Mouse (Mus musculus): ENCODE data around the gene Tango6. TPM values are rescaled to one million over a fixed set of nuclear protein-coding genes. Genes with fewer than 3 reads are reported as not detected.
A peak's percentile ranks its signal among the peaks of the same experiment; 100 is the strongest.
"Not testable (repeated sequence)": the region's sequence is repeated elsewhere in the genome, so short reads cannot be mapped to it uniquely, and the experiment has no call there.

Tango6 gene
- polyA plus RNA-seq, 1 experiment from 2014 or later: 6.4 TPM

GRCm38 (mm10) chr8:106865354-106865753 lies 182.5 kb downstream of the Tango6 start:
- Histone ChIP-seq H3K9ac (no peak overlapping the region), H3K4me1 (peaks cover 6% of the 10 kb centered on the region; the same call in 1 of the 2 replicates), H3K9me3 (replicated peaks) (no peaks in the 10 kb centered on the region), H3K27me3 (replicated peaks) (peaks cover 49% of the 10 kb centered on the region), H3K36me3 (no peaks in the 10 kb centered on the region), H3K27ac (no peak overlapping the region), H3K4me3 (no peak overlapping the region), H3K4me2 (no peak overlapping the region)
- 74% methylated on average over 9 of the region's 9 CpGs for WGBS (ENCODE audit: insufficient replicate concordance)
- no peak for ATAC-seq

GRCm38 (mm10) chr8:106870051-106870450 lies 187.2 kb downstream of the Tango6 start, which contains the start of gene Has3:
Gene Has3, plus strand, starts transcription at chr8:106870242.
- peak within 1 kb of the TSS; percentile 48 for H3K9ac ChIP-seq
- H3K4me2 ChIP-seq: peak within 1 kb of the TSS; percentile 73
- H3K27me3 ChIP-seq (replicated peaks): peaks cover 88% of the 10 kb centered on the region
- no peak within 1 kb of the TSS for H3K27ac ChIP-seq
- peak within 1 kb of the TSS; percentile 48 for H3K4me3 ChIP-seq
- peaks cover 9% of the 10 kb centered on the region for H3K36me3 ChIP-seq
- ATAC-seq: no peak
- no peaks in the 10 kb centered on the region for H3K9me3 ChIP-seq (replicated peaks)
- 2% methylated on average over 18 of the region's 18 CpGs for WGBS (ENCODE audit: insufficient replicate concordance)
- peaks cover 34% of the 10 kb centered on the region for H3K4me1 ChIP-seq

- H3K27ac ChIP-seq: no peak overlapping the region
- H3K36me3 ChIP-seq: peaks cover 13% of the 10 kb centered on the region
- H3K9me3 ChIP-seq (replicated peaks): no peaks in the 10 kb centered on the region
- WGBS (ENCODE audit: insufficient replicate concordance): under 1% methylated on average over 62 of the region's 63 CpGs
- ATAC-seq: no peak
- peak overlapping the region; percentile 73 for H3K4me2 ChIP-seq
- H3K4me3 ChIP-seq: peak overlapping the region; percentile 48
- H3K9ac ChIP-seq: peak overlapping the region; percentile 48
- peaks cover 81% of the 10 kb centered on the region for H3K27me3 ChIP-seq (replicated peaks)
- H3K4me1 ChIP-seq: peaks cover 34% of the 10 kb centered on the region
These were observed 187.9 kb downstream of the Tango6 start for GRCm38 (mm10) chr8:106870537-106871327.

- Histone ChIP-seq H3K9ac (no peak overlapping the region), H3K4me3 (peak overlapping the region; percentile 48), H3K9me3 (replicated peaks) (no peaks in the 10 kb centered on the region), H3K27me3 (replicated peaks) (peaks cover 78% of the 10 kb centered on the region), H3K27ac (no peak overlapping the region), H3K36me3 (peaks cover 20% of the 10 kb centered on the region), H3K4me1 (peaks cover 34% of the 10 kb centered on the region), H3K4me2 (peak overlapping the region; percentile 73)
- 4% methylated on average over 15 of the region's 15 CpGs for WGBS (ENCODE audit: insufficient replicate concordance)
- ATAC-seq: no peak
These were observed 188.6 kb downstream of the Tango6 start for GRCm38 (mm10) chr8:106871328-106871926.

- peak; percentile 19; the same call in 1 of the 2 replicates for ATAC-seq
These were observed 189.1 kb downstream of the Tango6 start for GRCm38 (mm10) chr8:106871931-106872371.

GRCm38 (mm10) chr8:106872454-106873034 lies 189.7 kb downstream of the Tango6 start:
- H3K27ac ChIP-seq: no peak overlapping the region
- ATAC-seq: no peak
- peak overlapping the region; percentile 73 for H3K4me2 ChIP-seq
- WGBS (ENCODE audit: insufficient replicate concordance): 13% methylated on average over 8 of the region's 8 CpGs
- H3K4me1 ChIP-seq: peaks cover 34% of the 10 kb centered on the region
- peaks cover 68% of the 10 kb centered on the region for H3K27me3 ChIP-seq (replicated peaks)
- no peak overlapping the region; the same call in 1 of the 2 replicates for H3K4me3 ChIP-seq
- no peak overlapping the region for H3K9ac ChIP-seq
- peaks cover 30% of the 10 kb centered on the region for H3K36me3 ChIP-seq
- H3K9me3 ChIP-seq (replicated peaks): no peaks in the 10 kb centered on the region

More at GRCm38 (mm10) chr8:106871931-106872371, 189.1 kb downstream of the Tango6 start:
- H3K27me3 ChIP-seq (replicated peaks): peaks cover 74% of the 10 kb centered on the region
- H3K4me3 ChIP-seq: peak overlapping the region; percentile 48
- WGBS (ENCODE audit: insufficient replicate concordance): 4% methylated on average over 22 of the region's 22 CpGs
- peak overlapping the region; percentile 73 for H3K4me2 ChIP-seq
- peaks cover 25% of the 10 kb centered on the region for H3K36me3 ChIP-seq
- H3K27ac ChIP-seq: no peak overlapping the region
- no peak overlapping the region for H3K9ac ChIP-seq
- no peaks in the 10 kb centered on the region for H3K9me3 ChIP-seq (replicated peaks)
- peaks cover 34% of the 10 kb centered on the region for H3K4me1 ChIP-seq

GRCm38 (mm10) chr8:106880121-106880707 lies 197.3 kb downstream of the Tango6 start:
- 83% methylated on average over 8 of the region's 8 CpGs for WGBS (ENCODE audit: insufficient replicate concordance)
- no peak overlapping the region for H3K9ac ChIP-seq
- H3K9me3 ChIP-seq (replicated peaks): no peaks in the 10 kb centered on the region
- H3K4me2 ChIP-seq: no peak overlapping the region
- no peaks in the 10 kb centered on the region for H3K27me3 ChIP-seq (replicated peaks)
- no peaks in the 10 kb centered on the region for H3K4me1 ChIP-seq
- H3K36me3 ChIP-seq: peaks cover 97% of the 10 kb centered on the region
- H3K4me3 ChIP-seq: no peak overlapping the region
- H3K27ac ChIP-seq: no peak overlapping the region
- no peak for ATAC-seq

GRCm38 (mm10) chr8:106884094-106884493 lies 201.2 kb downstream of the Tango6 start:
- H3K9ac ChIP-seq; H3K4me3 ChIP-seq; H3K9me3 ChIP-seq (replicated peaks); H3K27ac ChIP-seq; H3K27me3 ChIP-seq (replicated peaks); H3K4me2 ChIP-seq; H3K4me1 ChIP-seq; ATAC-seq: not testable (repeated sequence)
- peaks cover 83% of the 10 kb centered on the region for H3K36me3 ChIP-seq
- WGBS (ENCODE audit: insufficient replicate concordance): 95% methylated on average over 11 of the region's 11 CpGs

- not testable (repeated sequence) for H3K27me3 ChIP-seq (replicated peaks); H3K9ac ChIP-seq; H3K4me2 ChIP-seq; H3K4me1 ChIP-seq; H3K9me3 ChIP-seq (replicated peaks); H3K27ac ChIP-seq; H3K4me3 ChIP-seq; ATAC-seq
- 83% methylated on average over 4 of the region's 4 CpGs for WGBS (ENCODE audit: insufficient replicate concordance)
- H3K36me3 ChIP-seq: peaks cover 78% of the 10 kb centered on the region
These were observed 202.0 kb downstream of the Tango6 start for GRCm38 (mm10) chr8:106884826-106885400.

- 41% methylated on average over 5 of the region's 5 CpGs for WGBS (ENCODE audit: insufficient replicate concordance)
- H3K4me2 ChIP-seq: no peak overlapping the region
- H3K9me3 ChIP-seq (replicated peaks): no peaks in the 10 kb centered on the region
- H3K4me1 ChIP-seq: peaks cover 32% of the 10 kb centered on the region
- H3K4me3 ChIP-seq: no peak overlapping the region
- no peaks in the 10 kb centered on the region for H3K27me3 ChIP-seq (replicated peaks)
- H3K27ac ChIP-seq: no peak overlapping the region
- no peak overlapping the region for H3K9ac ChIP-seq
- ATAC-seq: peak; percentile 55; the same call in 1 of the 2 replicates
- peaks cover 57% of the 10 kb centered on the region for H3K36me3 ChIP-seq
These were observed 204.7 kb downstream of the Tango6 start for GRCm38 (mm10) chr8:106887336-106888189.

GRCm38 (mm10) chr8:106888803-106889202 lies 205.9 kb downstream of the Tango6 start:
- 80% methylated on average over 3 of the region's 3 CpGs for WGBS (ENCODE audit: insufficient replicate concordance)
- ATAC-seq: no peak
- H3K4me1 ChIP-seq: peaks cover 32% of the 10 kb centered on the region
- no peak overlapping the region for H3K27ac ChIP-seq
- H3K27me3 ChIP-seq (replicated peaks): no peaks in the 10 kb centered on the region
- no peaks in the 10 kb centered on the region for H3K9me3 ChIP-seq (replicated peaks)
- H3K4me3 ChIP-seq: no peak overlapping the region
- H3K4me2 ChIP-seq: no peak overlapping the region
- H3K36me3 ChIP-seq: peaks cover 45% of the 10 kb centered on the region
- no peak overlapping the region for H3K9ac ChIP-seq
